Mouse (Mus musculus) lung, postnatal 4 days (tissue): Measurements from ENCODE around the gene Zbtb7b.

Experiments
- DNase-seq, 2 experiments: peaks; one replicate each; pipeline ENCODE4 v3.0.0; 2021

Gene Zbtb7b

GRCm38 (mm10) chr3:89388901-89389740 lies 5.5 kb downstream of the Zbtb7b start:
- peak; percentile 29 to 46 for DNase-seq

- peak; percentile 34 to 59 for DNase-seq
Measured at GRCm38 (mm10) chr3:89388134-89388881, 6.3 kb downstream of the Zbtb7b start.

- DNase-seq = peak; percentile 54 to 56
Measured at GRCm38 (mm10) chr3:89387632-89388031, 6.9 kb downstream of the Zbtb7b start.

GRCm38 (mm10) chr3:89386438-89387420 lies 7.8 kb downstream of the Zbtb7b start:
- DNase-seq = peak; percentile 24 to 45

GRCm38 (mm10) chr3:89385451-89385850 lies 9.1 kb downstream of the Zbtb7b start:
- DNase-seq = peak in 1 of 2 experiments; percentile 36

- no peak for DNase-seq
Measured at GRCm38 (mm10) chr3:89384331-89385076, 10.1 kb downstream of the Zbtb7b start.

GRCm38 (mm10) chr3:89383651-89384255 lies 10.8 kb downstream of the Zbtb7b start:
- DNase-seq = no peak

GRCm38 (mm10) chr3:89382950-89383349 lies 11.6 kb downstream of the Zbtb7b start:
- DNase-seq = no peak

GRCm38 (mm10) chr3:89382033-89382882 lies 12.3 kb downstream of the Zbtb7b start:
- DNase-seq = no peak

- DNase-seq = no peak
Measured at GRCm38 (mm10) chr3:89381233-89381632, 13.3 kb downstream of the Zbtb7b start.

GRCm38 (mm10) chr3:89380711-89381110 lies 13.9 kb downstream of the Zbtb7b start:
- DNase-seq = no peak

GRCm38 (mm10) chr3:89380291-89380690 lies 14.3 kb downstream of the Zbtb7b start:
- DNase-seq = no peak

- DNase-seq = no peak
Measured at GRCm38 (mm10) chr3:89379388-89380131, 15.0 kb downstream of the Zbtb7b start.

GRCm38 (mm10) chr3:89378394-89379067 lies 16.0 kb downstream of the Zbtb7b start:
- DNase-seq = peak; percentile 85 to 88

GRCm38 (mm10) chr3:89377831-89378230 lies 16.7 kb downstream of the Zbtb7b start:
- no peak for DNase-seq

- DNase-seq = no peak
Measured at GRCm38 (mm10) chr3:89373581-89374231, 20.9 kb downstream of the Zbtb7b start.

GRCm38 (mm10) chr3:89367338-89367737 lies 27.2 kb downstream of the Zbtb7b start:
- no peak for DNase-seq
